Mouse (Mus musculus): Measurements from ENCODE around the gene Acoxl. TPM values are rescaled to one million over a fixed set of nuclear protein-coding genes. Genes with fewer than 3 reads are reported as not detected.
A peak's percentile ranks its signal among the peaks of the same experiment; 100 is the strongest.

The Acoxl gene
- polyA plus RNA-seq, 1 experiment from 2014 or later = 0.14 TPM

DNA sequence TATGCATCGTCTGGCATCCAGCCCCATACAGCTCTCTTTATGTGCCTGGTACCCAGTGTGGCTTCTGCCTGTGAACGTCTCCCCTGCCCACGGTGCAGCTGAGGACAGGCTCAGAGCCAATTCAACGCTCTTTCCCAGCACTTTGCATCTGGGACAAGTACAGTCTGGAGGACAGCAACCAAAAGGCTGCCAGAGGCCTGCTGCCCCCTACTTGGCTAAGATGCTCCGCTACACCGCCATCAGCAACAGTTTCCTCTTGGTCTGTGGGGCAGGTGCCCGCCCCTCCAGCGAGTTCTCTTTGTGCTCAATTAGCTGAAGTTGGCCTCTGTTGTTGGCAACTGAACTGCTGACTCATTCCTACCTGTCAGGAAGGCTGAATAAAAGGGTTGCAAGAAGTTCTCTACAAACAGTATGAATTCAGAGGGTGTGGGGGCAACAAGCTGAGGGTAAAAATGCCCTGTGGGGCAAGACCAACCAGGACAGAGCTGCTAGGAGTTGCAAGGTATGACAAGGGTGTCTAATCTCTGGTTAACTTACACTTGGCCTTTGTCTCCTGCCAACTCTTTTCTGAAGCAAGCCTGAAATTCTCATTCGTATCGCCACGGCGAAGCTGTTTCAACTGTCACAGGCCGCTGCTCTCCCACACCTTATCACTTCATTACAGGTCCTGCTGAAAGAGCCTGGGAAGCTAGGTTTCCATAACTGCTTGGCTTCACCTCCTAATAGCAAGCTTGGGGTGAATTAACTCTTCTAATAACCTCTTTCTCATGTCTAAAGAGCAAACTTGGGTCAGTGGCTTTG lies 328.1 kb downstream of the Acoxl start:
- no peaks in the 10 kb centered on the region for H3K36me3 ChIP-seq
- peaks cover 21% of the 10 kb centered on the region for H3K4me1 ChIP-seq
- H3K4me3 ChIP-seq = no peak overlapping the region
- H3K9ac ChIP-seq (replicated peaks) = no peak overlapping the region
- 0 out of 2 replicates have a peak overlapping the region, but pooled peaks have one; percentile 4 for H3K27ac ChIP-seq (replicated peaks)
- WGBS = 43% methylated on average over 13 of the region's 13 CpGs
- peak; percentile 80 for ATAC-seq (replicated peaks)
- H3K4me2 ChIP-seq (replicated peaks) = 0 out of 2 replicates have a peak overlapping the region, but pooled peaks have one; percentile 1
- no peaks in the 10 kb centered on the region for H3K9me3 ChIP-seq
- H3K27me3 ChIP-seq = no peaks in the 10 kb centered on the region

- WGBS = 94% methylated on average over 12 of the region's 12 CpGs
- Histone ChIP-seq H3K9ac (replicated peaks) (no peak overlapping the region), H3K27ac (replicated peaks) (no peak overlapping the region), H3K36me3 (no peaks in the 10 kb centered on the region), H3K9me3 (no peaks in the 10 kb centered on the region), H3K4me2 (replicated peaks) (no peak overlapping the region), H3K4me3 (no peak overlapping the region), H3K27me3 (no peaks in the 10 kb centered on the region), H3K4me1 (peaks cover 21% of the 10 kb centered on the region)
- no peak for ATAC-seq (replicated peaks)
These were observed 329.3 kb downstream of the Acoxl start for GRCm38 (mm10) chr2:128167930-128168329.

GRCm38 (mm10) chr2:128169486-128169885 lies 330.8 kb downstream of the Acoxl start:
- no peak overlapping the region for H3K4me2 ChIP-seq (replicated peaks)
- no peak for ATAC-seq (replicated peaks)
- 83% methylated on average over 5 of the region's 5 CpGs for WGBS
- H3K4me1 ChIP-seq = peaks cover 21% of the 10 kb centered on the region
- no peaks in the 10 kb centered on the region for H3K36me3 ChIP-seq
- no peaks in the 10 kb centered on the region for H3K27me3 ChIP-seq
- H3K9me3 ChIP-seq = no peaks in the 10 kb centered on the region
- no peak overlapping the region for H3K4me3 ChIP-seq
- H3K9ac ChIP-seq (replicated peaks) = no peak overlapping the region
- no peak overlapping the region for H3K27ac ChIP-seq (replicated peaks)

GRCm38 (mm10) chr2:128169972-128170371 lies 331.3 kb downstream of the Acoxl start:
- peak; percentile 30; the same call in 1 of the 2 replicates for ATAC-seq (replicated peaks)
- 45% methylated on average over 11 of the region's 11 CpGs for WGBS
- H3K27me3 ChIP-seq = no peaks in the 10 kb centered on the region

DNA sequence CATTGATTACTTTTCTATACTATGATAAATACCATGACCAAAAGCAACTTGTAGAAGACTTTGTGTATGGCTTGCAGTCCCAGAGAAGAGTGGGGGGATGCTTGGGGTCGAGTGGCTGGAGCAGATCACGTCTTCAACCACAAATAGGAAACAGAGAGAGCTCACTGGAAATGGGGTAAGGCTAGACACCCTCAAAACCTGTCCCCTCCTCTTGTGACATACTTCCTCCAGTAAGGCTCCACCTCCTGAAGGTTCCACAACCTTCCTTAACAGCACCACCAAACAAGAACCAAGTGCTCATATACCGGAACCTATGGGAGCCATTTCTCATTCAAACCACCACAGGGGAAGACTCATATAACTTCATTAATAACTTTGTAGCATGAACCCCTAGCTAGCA lies 331.9 kb downstream of the Acoxl start:
- ATAC-seq (replicated peaks) = no peak
- Histone ChIP-seq H3K4me2 (replicated peaks) (no peak overlapping the region), H3K27me3 (no peaks in the 10 kb centered on the region), H3K36me3 (no peaks in the 10 kb centered on the region), H3K9ac (replicated peaks) (no peak overlapping the region), H3K27ac (replicated peaks) (no peak overlapping the region), H3K4me3 (no peak overlapping the region), H3K4me1 (peaks cover 21% of the 10 kb centered on the region), H3K9me3 (no peaks in the 10 kb centered on the region)
- WGBS = 93% methylated on average over 3 of the region's 3 CpGs

More at GRCm38 (mm10) chr2:128169972-128170371, 331.3 kb downstream of the Acoxl start:
- H3K9ac ChIP-seq (replicated peaks) = no peak overlapping the region
- H3K27ac ChIP-seq (replicated peaks) = no peak overlapping the region
- H3K4me3 ChIP-seq = no peak overlapping the region
- no peak overlapping the region for H3K4me2 ChIP-seq (replicated peaks)
- no peaks in the 10 kb centered on the region for H3K36me3 ChIP-seq
- H3K9me3 ChIP-seq = no peaks in the 10 kb centered on the region
- H3K4me1 ChIP-seq = peaks cover 21% of the 10 kb centered on the region

DNA sequence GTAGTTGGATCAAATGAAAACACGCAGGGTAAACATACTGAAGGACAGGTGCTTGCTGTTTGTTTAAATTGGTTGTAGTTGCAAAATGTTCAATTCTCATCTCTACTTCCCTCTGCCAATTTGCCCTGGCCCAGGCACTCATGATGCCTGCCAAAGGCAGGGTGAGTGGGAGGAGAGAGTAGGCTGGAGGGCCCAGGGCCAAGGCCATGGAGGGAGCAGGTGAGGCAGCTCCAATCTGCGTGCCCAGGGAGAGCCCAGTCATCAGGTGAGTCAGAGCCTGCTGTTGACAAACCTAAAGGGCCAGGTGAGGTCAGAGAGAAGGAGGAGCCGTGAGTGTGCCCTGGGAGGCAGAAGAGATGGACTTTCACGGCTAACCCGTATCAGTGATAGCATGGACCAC lies 333.6 kb downstream of the Acoxl start:
- Histone ChIP-seq H3K27me3 (no peaks in the 10 kb centered on the region), H3K4me1 (peaks cover 18% of the 10 kb centered on the region)
- 92% methylated on average over 5 of the region's 5 CpGs for WGBS

More for the DNA sequence above, 333.6 kb downstream of the Acoxl start:
- Histone ChIP-seq H3K36me3 (no peaks in the 10 kb centered on the region), H3K4me3 (no peak overlapping the region), H3K4me2 (replicated peaks) (no peak overlapping the region), H3K9me3 (no peaks in the 10 kb centered on the region), H3K9ac (replicated peaks) (no peak overlapping the region), H3K27ac (replicated peaks) (no peak overlapping the region)
- ATAC-seq (replicated peaks) = no peak

Small RNA genes lying within 50 kb of the gene (microRNA-seq; reads per million reads assigned to microRNA genes)
- gene Gm22411 = not detected

Other genes starting within 250 kb of the Acoxl start
- gene Mal, start 182.2 kb upstream of the Acoxl start, polyA plus RNA-seq (2015; fragmentation: Nextera tagmentation; extraction: Ambion mirVana) = 1.0 and 1.4 TPM in 2 replicates
- gene Mall, start 108.9 kb upstream of the Acoxl start, polyA plus RNA-seq (2015; fragmentation: Nextera tagmentation; extraction: Ambion mirVana) = 0.68 and 0.70 TPM in 2 replicates
- 19.3 and 19.6 TPM in 2 replicates for gene Nphp1, start 50.0 kb upstream of the Acoxl start, polyA plus RNA-seq (2015; fragmentation: Nextera tagmentation; extraction: Ambion mirVana)
- 31.8 and 36.1 TPM in 2 replicates for gene Mtln, start 46.4 kb upstream of the Acoxl start, polyA plus RNA-seq (2015; fragmentation: Nextera tagmentation; extraction: Ambion mirVana)
- gene Bub1, start 7.0 kb upstream of the Acoxl start, polyA plus RNA-seq (2015; fragmentation: Nextera tagmentation; extraction: Ambion mirVana) = 23.6 and 27.3 TPM in 2 replicates

All from forebrain, embryonic 15.5 days (tissue).